Mouse (Mus musculus): ENCODE measurements around the gene Gm5134. TPM values are rescaled to one million over a fixed set of nuclear protein-coding genes. Genes with fewer than 3 reads are reported as not detected.

The Gm5134 gene
- total and polyA plus RNA-seq, 3 experiments: not detected

GRCm38 (mm10) chr10:75950791-75951210, 3.5 kb upstream of the Gm5134 start:
- Histone ChIP-seq H3K27me3 (ENCODE audit: control insufficient read depth in 1 of 2, insufficient read depth in 2 of 2, low read length in 2 of 2) (peaks cover 0 to 9% of the 10 kb centered on the region in 2 experiments; a peak in 3 of 4 replicates), H3K9me3 (replicated peaks; ENCODE audit: insufficient read depth, low read length) (no peaks in the 10 kb centered on the region), H3K27ac (ENCODE audit: control insufficient read depth, low read depth, low read length) (no peak overlapping the region), H3K9ac (ENCODE audit: control insufficient read depth, low read depth, low read length, poor library complexity, severe bottlenecking) (no peak overlapping the region), H3K79me2 (ENCODE audit: control insufficient read depth, insufficient read depth, low read length, poor library complexity) (no peaks in the 10 kb centered on the region), H3K4me3 (ENCODE audit: control insufficient read depth in 1 of 2, insufficient read depth in 1 of 2, low read depth in 2 of 2, low read length in 2 of 2) (no peak overlapping the region), H3K36me3 (ENCODE audit: control insufficient read depth in 1 of 2, insufficient read depth in 2 of 2, low read length in 2 of 2) (peaks cover 0 to 2% of the 10 kb centered on the region in 2 experiments; a peak in 2 of 4 replicates), H3K4me1 (ENCODE audit: control insufficient read depth in 1 of 2, insufficient read depth in 2 of 2, low read length in 2 of 2) (no peaks in the 10 kb centered on the region; a peak in 1 of 4 replicates)
- no peak for DNase-seq (ENCODE audit: low read depth, low spot score)
- no peak for TF ChIP-seq KAT2A (conservative IDR thresholded peaks at IDR 0.05; ENCODE audit: low read depth, low read length)
- TF ChIP-seq GATA1 (IDR thresholded peaks at IDR 0.05; ENCODE audit: low read depth, low read length): no peak
- no peak for TF ChIP-seq JUND (IDR thresholded peaks at IDR 0.05; ENCODE audit: low read depth, low read length)

DNA sequence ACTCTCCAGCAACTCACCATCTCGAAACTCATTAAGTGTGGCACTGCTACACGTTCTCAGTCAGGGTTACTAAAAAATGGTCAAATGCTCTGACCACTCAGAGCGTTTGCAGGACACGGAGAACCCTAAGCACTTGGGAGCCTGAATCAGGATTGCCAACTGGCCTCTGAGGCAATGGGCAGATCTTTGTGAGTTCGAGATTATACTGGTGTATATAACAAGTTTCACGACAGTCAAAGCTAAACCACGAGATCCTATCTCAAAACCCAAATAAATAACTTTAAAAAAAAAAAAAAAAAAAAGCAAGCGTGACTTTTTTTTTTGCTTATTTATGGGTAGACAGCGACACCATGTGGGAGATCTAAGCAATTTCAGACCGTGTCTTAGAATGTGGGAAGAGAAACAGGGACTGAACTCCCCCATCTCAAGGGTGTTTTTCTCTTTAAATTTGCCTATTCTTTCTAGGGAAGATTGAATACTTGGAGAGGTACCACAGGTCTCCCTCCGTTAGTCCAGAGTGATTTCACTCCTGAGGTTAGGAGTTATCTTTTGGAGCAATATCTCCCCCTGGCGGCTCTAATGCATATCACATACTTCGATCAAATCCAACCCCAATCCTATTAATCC, 2.8 kb upstream of the Gm5134 start:
- peak; percentile 75 for DNase-seq (ENCODE audit: low read depth, low spot score)
- Histone ChIP-seq H3K36me3 (ENCODE audit: control insufficient read depth in 1 of 2, insufficient read depth in 2 of 2, low read length in 2 of 2) (peaks cover 0 to 2% of the 10 kb centered on the region in 2 experiments; a peak in 2 of 4 replicates), H3K9me3 (replicated peaks; ENCODE audit: insufficient read depth, low read length) (no peaks in the 10 kb centered on the region), H3K4me3 (ENCODE audit: control insufficient read depth in 1 of 2, insufficient read depth in 1 of 2, low read depth in 2 of 2, low read length in 2 of 2) (no peak overlapping the region), H3K27ac (ENCODE audit: control insufficient read depth, low read depth, low read length) (no peak overlapping the region), H3K4me1 (ENCODE audit: control insufficient read depth in 1 of 2, insufficient read depth in 2 of 2, low read length in 2 of 2) (no peaks in the 10 kb centered on the region; a peak in 1 of 4 replicates), H3K79me2 (ENCODE audit: control insufficient read depth, insufficient read depth, low read length, poor library complexity) (no peaks in the 10 kb centered on the region), H3K9ac (ENCODE audit: control insufficient read depth, low read depth, low read length, poor library complexity, severe bottlenecking) (no peak overlapping the region), H3K27me3 (ENCODE audit: control insufficient read depth in 1 of 2, insufficient read depth in 2 of 2, low read length in 2 of 2) (peaks cover 0 to 9% of the 10 kb centered on the region in 2 experiments; a peak in 3 of 4 replicates)
- TF ChIP-seq GABPA (IDR thresholded peaks at IDR 0.05; ENCODE audit: low read depth, low read length) (no peak), GATA1 (IDR thresholded peaks at IDR 0.05; ENCODE audit: low read depth, low read length) (peak; percentile 41), E2F4 (IDR thresholded peaks at IDR 0.05; ENCODE audit: borderline replicate concordance, low read depth, low read length) (no peak), MAZ (IDR thresholded peaks at IDR 0.05; ENCODE audit: low read depth, low read length) (no peak), CHD1 (IDR thresholded peaks at IDR 0.05; ENCODE audit: low read depth, low read length) (no peak), CTCF (IDR thresholded peaks at IDR 0.05 in 2 of 3, conservative IDR thresholded peaks at IDR 0.05 in 1 of 3; ENCODE audit: control insufficient read depth in 1 of 3, insufficient read depth in 1 of 3, low read depth in 2 of 3, low read length in 3 of 3, poor library complexity in 1 of 3, severe bottlenecking in 1 of 3) (peak; percentile 27 to 83 (median 68); a peak in 4 of 6 replicates), ELF1 (IDR thresholded peaks at IDR 0.05; ENCODE audit: low read depth, low read length) (no peak), SMC3 (IDR thresholded peaks at IDR 0.05; ENCODE audit: low read depth, low read length) (peak; percentile 65), BHLHE40 (IDR thresholded peaks at IDR 0.05; ENCODE audit: borderline replicate concordance, low read depth, low read length) (peak; percentile 48; the same call in 1 of the 2 replicates), ZC3H11A (IDR thresholded peaks at IDR 0.05; ENCODE audit: low read depth, low read length) (peak; percentile 76), SIN3A (IDR thresholded peaks at IDR 0.05; ENCODE audit: low read length) (peak; percentile 81), TAL1 (IDR thresholded peaks at IDR 0.05; ENCODE audit: low read length) (no peak), ZNF384 (IDR thresholded peaks at IDR 0.05; ENCODE audit: low read depth, low read length) (peak; percentile 100), ETS1 (IDR thresholded peaks at IDR 0.05; ENCODE audit: low read depth, low read length) (no peak), MAX (IDR thresholded peaks at IDR 0.05; ENCODE audit: low read length) (no peak), RAD21 (IDR thresholded peaks at IDR 0.05; ENCODE audit: low read depth, low read length) (peak; percentile 93), MYC (IDR thresholded peaks at IDR 0.05; ENCODE audit: low read depth, low read length) (peak; percentile 75; the same call in 1 of the 2 replicates)
